Comparison of ENCODE assay signal across 8 mouse cellular contexts in genomic region chr16:43890005-43890336, GRCm38 (mm10). TPM values are rescaled to one million over a fixed set of nuclear protein-coding genes. Genes with fewer than 3 reads are reported as not detected.
A peak's percentile ranks its signal among the peaks of the same experiment; 100 is the strongest.
DNase-seq lines count a peak whose midpoint lies in the region; ATAC-seq and TF ChIP-seq lines count a peak whose summit lies in the region.

No protein-coding gene starts in this region.

- H3K79me2 ChIP-seq in macrophage (ENCODE audit: inconsistent target) = peaks cover 13% of the 10 kb centered on the region; the same call in 1 of the 2 replicates

- no peaks in the 10 kb centered on the region for H3K36me3 ChIP-seq in heart, embryonic 16.5 days (ENCODE audit: control insufficient read depth, insufficient read depth)
- H3K36me3 ChIP-seq in forebrain, embryonic 16.5 days (ENCODE audit: control insufficient read depth, insufficient read depth) = no peaks in the 10 kb centered on the region
- H3K36me3 ChIP-seq in macrophage (ENCODE audit: inconsistent target) = no peaks in the 10 kb centered on the region

- POLR2A ChIA-PET in Patski (lab: Charles Lee) = no interaction called here

- H3K27ac ChIP-seq in heart, embryonic 16.5 days (ENCODE audit: low read length) = peak overlapping the region; percentile 79
- H3K27ac ChIP-seq in forebrain, embryonic 16.5 days (ENCODE audit: low read length) = peak overlapping the region; percentile 54
- peak overlapping the region; percentile 40; the same call in 1 of the 2 replicates for H3K27ac ChIP-seq in macrophage

- CTCF ChIA-PET in Patski (lab: Charles Lee) = interaction anchor here (1.2 to 2.2 kb wide), 4 partner anchors 12 to 26 kb away, joined by 3 to 8 read pairs (median 4); no protein-coding TSS in a partner anchor

- H3K9ac ChIP-seq in heart, embryonic 16.5 days (ENCODE audit: low read length) = peak overlapping the region; percentile 91
- peak overlapping the region; percentile 74 for H3K9ac ChIP-seq in forebrain, embryonic 16.5 days (replicated peaks; ENCODE audit: low read depth, low read length)

- peaks cover 11% of the 10 kb centered on the region; the same call in 1 of the 2 replicates for H3K4me1 ChIP-seq in heart, embryonic 16.5 days (ENCODE audit: control insufficient read depth, insufficient read depth, low read length)
- peaks cover 7% of the 10 kb centered on the region for H3K4me1 ChIP-seq in forebrain, embryonic 16.5 days (replicated peaks; ENCODE audit: control insufficient read depth, insufficient read depth, low read length)

- peak overlapping the region; percentile 85 for H3K4me3 ChIP-seq in heart, embryonic 16.5 days (ENCODE audit: low read length)
- peak overlapping the region; percentile 53 for H3K4me3 ChIP-seq in forebrain, embryonic 16.5 days (replicated peaks; ENCODE audit: low read length)
- peak overlapping the region; percentile 85 for H3K4me3 ChIP-seq in macrophage (ENCODE audit: inconsistent target)

- no peaks in the 10 kb centered on the region for H3K27me3 ChIP-seq in heart, embryonic 16.5 days (ENCODE audit: control insufficient read depth, insufficient read depth, low read length)
- no peaks in the 10 kb centered on the region for H3K27me3 ChIP-seq in Patski
- no peaks in the 10 kb centered on the region for H3K27me3 ChIP-seq in forebrain, embryonic 16.5 days (replicated peaks; ENCODE audit: control insufficient read depth, insufficient read depth, low read length)

- ATAC-seq in heart, embryonic 16.5 days (replicated peaks; ENCODE audit: extremely low read depth, insufficient read depth, low FRiP score) = peak; percentile 92
- peak; percentile 99 for ATAC-seq in Patski
- peak; percentile 93 for ATAC-seq in forebrain, embryonic 16.5 days

- DNase-seq in heart, postnatal 36 days = no peak
- DNase-seq in Patski (ENCODE audit: low read depth, low spot score) = no peak
- no peak for DNase-seq in adipocyte (ENCODE audit: low spot score)
- DNase-seq in spleen, adult 12 weeks (ENCODE audit: low spot score) = no peak
- DNase-seq in thymus, postnatal 4 days = no peak

- 0% methylated on average over 9 of the region's 9 CpGs for WGBS in heart, embryonic 16.5 days
- WGBS in forebrain, embryonic 16.5 days = 0% methylated on average over 9 of the region's 9 CpGs
- WGBS in macrophage (ENCODE audit: missing documents) = 0% methylated on average over 8 of the region's 9 CpGs

- in situ Hi-C loops in Patski (cut with MboI; ENCODE audit: low pct_unique_long_range_greater_than_20kb) = loop anchor here (5.0 kb wide), 1 partner anchor 167 kb away; no protein-coding TSS in a partner anchor

- H3K4me2 ChIP-seq in heart, embryonic 16.5 days (ENCODE audit: low read depth, low read length) = peak overlapping the region; percentile 84
- peak overlapping the region; percentile 74 for H3K4me2 ChIP-seq in forebrain, embryonic 16.5 days (ENCODE audit: low read length)

- H3K9me3 ChIP-seq in heart, embryonic 16.5 days (replicated peaks; ENCODE audit: control insufficient read depth, low read length) = peaks cover 3% of the 10 kb centered on the region; the same call in 1 of the 2 replicates
- no peaks in the 10 kb centered on the region for H3K9me3 ChIP-seq in forebrain, embryonic 16.5 days (ENCODE audit: control insufficient read depth, low read length)

- intact Hi-C loops in heart, postnatal 36 days (cut with DNase I) = no loop called here

- peak; percentile 61 for TF ChIP-seq CTCF in Patski (IDR thresholded peaks at IDR 0.05)

RNA-seq across cellular contexts. Expression of gene Ccdc191, which starts 0.4 kb away (rescaled TPM):
- 7.4 and 8.8 TPM in 2 replicates for polyA plus RNA-seq in heart, embryonic 16.5 days (2015; fragmentation: Nextera tagmentation; extraction: Ambion mirVana)
- 1 to 10 TPM; 2.4 to 3.7 TPM for total RNA-seq in heart, postnatal 36 days (2021)
- polyA plus RNA-seq in Patski (2021) = 12.6 TPM
- 8.3 and 9.3 TPM in 2 replicates for polyA plus RNA-seq in forebrain, embryonic 16.5 days (2015; fragmentation: Nextera tagmentation; extraction: Ambion mirVana)
- 10 to 100 TPM in 23 of 26 experiments, 1 to 10 TPM in 3; 3.0 to 67.7 (median 32.6) TPM for total RNA-seq in macrophage (2018; cell fraction: chromatin; rRNA removed)
- total RNA-seq in macrophage (2018; cell fraction: cytosol; rRNA removed) = 1 to 10 TPM; 1.0 to 7.2 (median 3.6) TPM
- 10 to 100 TPM in 18 of 26 experiments, 1 to 10 TPM in 8; 2.0 to 35.4 (median 19.3) TPM for total RNA-seq in macrophage (2018; cell fraction: nucleus; rRNA removed)
- polyA plus RNA-seq in macrophage (2018) = 4.4 to 6.5 TPM (median 5.6 TPM) in 3 replicates

RNA-seq across cellular contexts. Expression of gene Qtrt2, which starts 36.6 kb away (rescaled TPM):
- 11.3 and 13.6 TPM in 2 replicates for polyA plus RNA-seq in heart, embryonic 16.5 days (2015; fragmentation: Nextera tagmentation; extraction: Ambion mirVana)
- 10 to 100 TPM; 10.9 to 14.1 TPM for total RNA-seq in heart, postnatal 36 days (2021)
- polyA plus RNA-seq in Patski (2021) (27.2 TPM), macrophage (2018) (4.1 to 6.9 TPM (median 5.7 TPM) in 3 replicates)
- 23.6 and 29.5 TPM in 2 replicates for polyA plus RNA-seq in forebrain, embryonic 16.5 days (2015; fragmentation: Nextera tagmentation; extraction: Ambion mirVana)
- total RNA-seq in macrophage (2018; cell fraction: chromatin; rRNA removed) = 10 to 100 TPM in 23 of 26 experiments, 1 to 10 TPM in 3; 6.1 to 43.5 (median 24.8) TPM
- total RNA-seq in macrophage (2018; cell fraction: cytosol; rRNA removed) = 1 to 10 TPM; 1.5 to 7.1 (median 4.7) TPM
- total RNA-seq in macrophage (2018; cell fraction: nucleus; rRNA removed) = 10 to 100 TPM in 17 of 26 experiments, 1 to 10 TPM in 9; 4.3 to 48.6 (median 13.0) TPM
